Mouse (Mus musculus) cortical plate, adult 2 months (tissue): ENCODE results near the gene Strap.

Experiments used
- CTCF ChIP-seq: fragments of 200-500 bp; IDR thresholded peaks from 2 replicates; pipeline ENCODE4 v1.5.1; 2011; ENCODE audit warnings: mild to moderate bottlenecking, control low read depth, low read length; ENCODE audit not compliant: insufficient read depth; ENCODE audit errors: extremely low read depth
- POLR2A ChIP-seq: fragments of 200-500 bp; IDR thresholded peaks from 2 replicates; pipeline ENCODE4 v1.6.1; 2011; ENCODE audit warnings: mild to moderate bottlenecking, low read length, control low read depth; ENCODE audit not compliant: insufficient read depth; ENCODE audit errors: extremely low read depth

- TF ChIP-seq CTCF, result no peak; the same call in 1 of the 2 replicates
- no peak for TF ChIP-seq POLR2A
Measured at GRCm38 (mm10) chr6:137723898-137724297, 11.0 kb upstream of the Strap start.
